Mouse (Mus musculus) NIH3T3 (cell line): ENCODE results near the gene Saa1.
"Not testable (repeated sequence)": the region's sequence is repeated elsewhere in the genome, so short reads cannot be mapped to it uniquely, and the experiment has no call there.

Experiments
- DNase-seq: peaks from one replicate; pipeline ENCODE4 v3.0.0-alpha.2; 2012; ENCODE audit warnings: low read depth

Saa1 gene

DNA sequence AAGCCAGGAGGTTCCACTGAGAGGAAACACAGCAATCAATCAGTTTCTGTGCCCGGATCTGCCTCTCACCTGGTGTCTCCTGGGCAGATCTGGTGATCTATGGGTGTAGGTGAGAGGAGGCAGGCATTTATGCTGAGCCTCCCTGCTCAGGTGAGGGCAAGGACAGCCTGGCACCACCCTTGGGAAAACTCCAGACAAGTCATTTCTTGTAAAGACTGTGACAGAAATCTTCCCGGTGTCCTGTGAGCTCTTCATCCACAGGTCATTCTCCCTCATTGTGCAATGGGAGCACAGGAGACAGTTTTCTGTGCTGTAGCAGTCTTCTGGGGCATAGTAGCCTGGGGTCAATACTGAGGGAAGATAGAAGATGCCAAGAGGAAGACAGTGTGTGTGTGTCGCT is at the start of gene Saa1:
TSS of gene Saa1 (minus strand) at position 101 of the 400 bp plus-strand sequence.
- not testable (repeated sequence) for DNase-seq

- DNase-seq = no peak
Observed at GRCm38 (mm10) chr7:46789177-46789849, 46.5 kb upstream of the Saa1 start.

DNA sequence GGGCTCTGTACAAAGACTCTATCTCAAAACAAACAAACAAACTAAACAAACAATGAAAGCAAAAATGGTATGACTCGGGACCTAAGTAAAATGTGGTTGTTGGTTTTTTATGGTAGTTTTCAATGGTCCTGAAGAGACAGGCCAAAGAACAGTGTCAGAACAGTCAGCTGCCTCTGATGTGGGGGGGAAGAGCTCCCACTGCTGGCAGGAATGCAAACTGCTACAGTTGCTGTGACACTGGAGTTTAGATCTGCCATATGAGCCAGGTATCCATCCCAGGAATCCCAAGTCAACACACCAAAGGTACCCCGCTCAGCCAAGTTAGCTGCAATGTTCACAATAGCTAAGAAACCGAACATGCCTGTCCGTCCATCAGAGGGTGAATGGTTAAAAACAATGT is 27.9 kb upstream of the Saa1 start:
- DNase-seq = peak; percentile 85

- DNase-seq = no peak
Observed at GRCm38 (mm10) chr7:46768451-46768850, 25.7 kb upstream of the Saa1 start.

DNA sequence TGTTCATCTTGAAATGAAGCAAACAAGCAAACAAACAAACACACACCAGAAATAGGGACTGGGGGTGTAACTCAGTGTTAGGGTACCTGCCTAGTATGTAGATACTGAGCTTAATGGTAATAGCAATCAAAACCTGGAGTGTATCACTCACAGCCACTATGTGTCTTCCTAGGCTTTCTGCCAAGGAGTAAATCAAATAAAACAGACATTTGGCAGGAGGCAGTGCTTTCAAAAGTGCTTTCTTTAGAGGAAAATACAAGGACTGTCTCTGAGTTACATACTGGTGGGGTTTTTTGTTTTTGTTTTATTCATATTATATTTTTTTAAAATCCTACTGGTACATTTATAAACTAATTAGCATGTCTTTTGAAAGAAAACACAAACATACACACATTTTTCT is 24.6 kb upstream of the Saa1 start:
- no peak for DNase-seq

- DNase-seq = no peak
Observed at GRCm38 (mm10) chr7:46764672-46765071, 21.9 kb upstream of the Saa1 start.

- no peak for DNase-seq
Observed at GRCm38 (mm10) chr7:46762601-46763000, 19.8 kb upstream of the Saa1 start.

DNA sequence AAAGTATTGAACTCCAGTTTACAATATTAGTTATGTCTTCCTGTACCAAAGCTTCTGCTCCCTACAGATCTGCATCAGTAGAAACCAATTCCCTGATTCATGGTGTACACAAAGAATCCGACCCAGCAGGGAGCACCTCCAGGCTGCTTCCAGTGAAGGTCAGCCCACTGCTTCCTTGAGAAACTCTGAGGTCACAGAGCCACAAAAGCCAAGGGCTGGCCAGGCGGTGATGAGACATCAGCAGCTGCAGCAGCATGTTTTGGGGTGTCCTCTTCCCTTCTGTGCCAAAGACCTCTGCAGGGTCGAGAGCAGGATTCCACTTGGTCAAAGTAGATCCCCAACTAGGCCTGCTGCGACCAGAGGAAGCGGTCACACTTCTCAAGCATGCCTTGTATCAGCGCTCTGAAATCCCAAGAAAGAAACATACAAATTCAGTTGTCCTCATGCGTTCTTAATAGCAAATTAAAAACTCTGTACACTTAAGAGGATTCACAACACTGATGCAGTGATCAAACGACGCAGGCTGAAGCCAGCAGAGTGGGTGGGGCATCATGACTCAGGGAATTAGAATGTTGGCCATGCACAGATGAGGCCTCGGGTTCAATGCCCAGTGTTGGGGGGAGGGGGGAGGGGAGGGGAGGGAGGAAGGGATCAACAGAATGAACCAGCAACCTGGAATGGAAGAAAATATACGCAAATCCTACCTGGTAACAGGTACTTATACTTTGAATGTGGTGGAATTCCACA is 18.4 kb upstream of the Saa1 start:
- DNase-seq = peak; percentile 65

DNA sequence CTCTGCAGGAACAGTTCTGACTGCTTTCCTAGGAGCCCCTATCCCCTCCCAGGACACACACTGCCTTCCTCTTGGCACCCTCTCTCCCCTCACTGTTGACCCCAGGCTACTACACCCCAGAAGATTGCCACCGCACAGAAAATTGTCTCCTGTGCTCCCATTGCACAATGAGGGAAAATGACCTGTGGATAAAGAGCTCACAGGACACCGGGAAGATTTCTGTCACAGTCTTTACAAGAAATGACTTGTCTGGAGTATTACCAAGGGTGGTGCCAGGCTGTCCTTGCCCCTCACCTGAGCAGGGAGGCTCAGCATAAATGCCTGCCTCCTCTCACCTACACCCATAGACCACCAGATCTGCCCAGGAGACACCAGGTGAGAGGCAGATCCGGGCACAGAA is 8.7 kb upstream of the Saa1 start, which contains the start of gene Saa2:
TSS of gene Saa2 (plus strand) at position 301 of the 400 bp plus-strand sequence.
- no peak for DNase-seq

- DNase-seq = peak; percentile 37
Observed at GRCm38 (mm10) chr7:46748459-46748858, 5.7 kb upstream of the Saa1 start.

DNA sequence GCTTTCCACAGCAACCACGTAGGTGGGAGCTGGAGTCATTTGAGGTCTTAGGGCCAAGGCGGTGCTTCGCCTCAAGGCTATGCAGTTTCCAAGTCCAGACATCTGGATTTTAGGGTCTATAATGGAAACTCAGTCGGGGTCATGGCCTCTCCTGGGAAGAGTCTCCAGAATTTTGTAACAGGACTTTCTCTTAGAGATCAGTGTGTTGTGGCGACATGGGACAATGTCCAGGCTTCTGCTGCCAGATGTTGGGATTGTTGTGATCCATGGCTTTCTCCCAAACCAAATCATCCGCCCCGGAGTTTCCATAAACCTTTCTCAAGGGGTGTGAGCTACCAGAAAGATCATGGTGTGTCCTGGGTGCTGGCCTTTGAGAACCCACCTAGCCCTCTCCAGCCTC is 3.6 kb upstream of the Saa1 start:
- no peak for DNase-seq

- no peak for DNase-seq
Observed at GRCm38 (mm10) chr7:46745816-46746215, 3.0 kb upstream of the Saa1 start.

- not testable (repeated sequence) for DNase-seq
Observed at GRCm38 (mm10) chr7:46740041-46740440, 2.7 kb downstream of the Saa1 start.

DNA sequence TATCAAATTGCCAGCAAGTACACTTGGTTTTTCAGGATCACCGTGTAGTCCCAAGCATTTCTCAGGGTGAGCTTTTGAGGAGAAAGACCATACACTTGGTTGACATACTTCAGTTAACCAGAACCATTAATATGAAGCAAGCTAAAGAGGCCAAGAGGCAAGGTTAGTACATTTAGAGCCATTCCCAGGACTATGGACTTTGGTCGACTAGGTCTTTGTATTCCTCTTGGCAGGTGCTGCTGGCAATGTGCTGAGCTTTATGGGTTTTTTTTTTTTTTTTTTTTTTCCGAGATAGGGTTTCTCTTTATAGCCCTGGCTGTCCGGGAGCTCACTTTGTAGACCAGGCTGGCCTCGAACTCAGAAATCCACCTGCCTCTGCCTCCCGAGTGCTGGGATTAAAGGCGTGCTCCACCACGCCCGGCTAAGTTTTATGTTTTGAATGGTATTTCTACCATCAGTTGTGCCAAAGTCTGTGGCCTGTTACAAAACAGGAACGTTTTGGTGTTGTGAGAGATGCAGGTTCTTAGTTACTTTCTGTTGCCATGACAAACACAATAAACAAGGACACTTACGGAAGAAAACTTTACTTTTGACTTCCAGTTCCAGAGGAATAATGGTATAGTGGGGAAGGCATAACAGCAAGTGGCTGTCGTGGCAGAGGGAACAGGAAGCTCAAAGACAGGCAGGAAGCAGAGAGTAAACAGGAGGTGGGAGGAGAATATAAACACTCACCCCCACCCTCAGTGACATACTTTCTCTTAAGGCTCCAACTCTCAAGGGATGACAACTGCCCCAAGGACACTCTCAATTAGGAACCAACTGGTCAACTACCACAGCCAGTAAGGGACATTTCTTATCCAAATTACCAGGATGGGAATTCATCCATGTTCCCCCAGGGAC is 4.0 kb downstream of the Saa1 start:
- no peak for DNase-seq

DNA sequence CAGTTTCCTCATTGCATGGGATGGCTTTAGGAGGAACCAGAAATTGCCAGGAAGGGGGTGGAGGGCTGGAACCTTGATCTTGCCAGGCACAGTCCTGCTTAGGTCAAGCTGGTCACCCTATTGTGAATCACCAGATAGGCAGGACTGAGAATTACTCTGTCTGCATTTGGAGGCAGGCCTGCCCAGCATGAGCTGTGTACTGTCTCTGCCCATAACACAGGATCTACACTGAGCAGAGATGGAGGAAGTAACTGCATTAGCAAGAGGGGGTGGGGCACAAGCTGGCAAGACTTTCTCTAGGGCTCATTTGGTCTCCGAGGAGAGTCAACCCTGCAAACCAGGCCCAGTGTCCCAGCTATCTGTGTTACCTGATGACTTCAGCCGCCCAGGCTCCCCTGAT is 7.8 kb downstream of the Saa1 start:
- no peak for DNase-seq

- DNase-seq = no peak
Observed at GRCm38 (mm10) chr7:46732458-46732857, 10.3 kb downstream of the Saa1 start, which contains the start of gene Saa4. Saa4 (minus strand) TSS chr7:46732603.

DNA sequence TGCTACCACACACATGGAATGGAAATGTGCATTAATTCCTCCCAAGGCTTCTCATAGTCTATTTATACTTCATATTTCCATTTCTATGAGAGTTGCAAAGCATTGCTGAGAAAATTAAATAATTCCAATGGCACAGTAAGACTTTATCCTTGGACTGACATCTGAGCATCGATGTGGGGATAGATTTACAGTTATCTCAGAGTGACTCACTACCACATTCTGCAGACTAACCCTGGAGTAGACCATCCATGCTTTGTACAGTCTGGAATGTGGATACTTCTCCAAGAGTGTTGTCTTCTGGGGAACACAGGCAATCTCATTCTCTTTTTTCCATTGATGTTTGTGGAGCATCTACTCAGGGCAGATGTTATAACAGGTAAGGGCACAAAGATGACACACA is 15.2 kb downstream of the Saa1 start:
- peak; percentile 6 for DNase-seq

GRCm38 (mm10) chr7:46724396-46724795 is 18.4 kb downstream of the Saa1 start:
- DNase-seq = no peak

GRCm38 (mm10) chr7:46723849-46724248 is 18.9 kb downstream of the Saa1 start:
- no peak for DNase-seq

- DNase-seq = no peak
Observed at GRCm38 (mm10) chr7:46723354-46723753, 19.4 kb downstream of the Saa1 start.

GRCm38 (mm10) chr7:46720460-46720859 is 22.3 kb downstream of the Saa1 start:
- DNase-seq = peak; percentile 9

DNA sequence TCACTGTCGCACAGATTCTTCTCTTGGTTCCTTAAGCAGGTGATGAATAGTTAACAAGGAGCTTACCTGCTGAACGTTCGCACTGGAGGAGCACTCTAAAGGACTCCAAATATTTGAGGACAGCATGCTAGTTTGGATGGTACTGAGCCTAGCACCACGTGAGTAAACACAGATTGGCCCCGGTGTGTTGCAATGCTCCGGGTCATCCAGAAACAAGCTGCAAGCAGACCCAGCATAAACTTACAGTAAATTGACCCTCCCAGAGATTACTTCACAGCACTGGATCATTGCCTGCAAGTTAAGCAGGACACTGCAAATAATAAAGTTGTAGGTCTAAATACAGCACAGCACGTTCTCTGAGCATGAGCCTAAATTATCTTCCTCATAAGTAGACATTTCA is 23.3 kb downstream of the Saa1 start:
- DNase-seq = peak; percentile 85
